Mouse (Mus musculus) right cerebral cortex, postnatal 25 days (tissue): Measurements from ENCODE around the gene Gm12695.

Experiments
- DNase-seq: peaks from one replicate; pipeline ENCODE4 v3.0.0; 2022

The Gm12695 gene

GRCm38 (mm10) chr4:96697511-96698217 is 87.3 kb downstream of the Gm12695 start:
- peak; percentile 8 for DNase-seq

- peak; percentile 65 for DNase-seq
Measured at GRCm38 (mm10) chr4:96696614-96697360, 88.2 kb downstream of the Gm12695 start.

- DNase-seq = no peak
Measured at GRCm38 (mm10) chr4:96687358-96687803, 97.6 kb downstream of the Gm12695 start.

- no peak for DNase-seq
Measured at GRCm38 (mm10) chr4:96683474-96683873, 101.5 kb downstream of the Gm12695 start.

GRCm38 (mm10) chr4:96680966-96681365 is 104.0 kb downstream of the Gm12695 start:
- DNase-seq = no peak

GRCm38 (mm10) chr4:96680233-96680632 is 104.8 kb downstream of the Gm12695 start:
- DNase-seq = peak; percentile 18
